Mouse (Mus musculus): ENCODE results near the gene B430306N03Rik.

The B430306N03Rik gene

DNA sequence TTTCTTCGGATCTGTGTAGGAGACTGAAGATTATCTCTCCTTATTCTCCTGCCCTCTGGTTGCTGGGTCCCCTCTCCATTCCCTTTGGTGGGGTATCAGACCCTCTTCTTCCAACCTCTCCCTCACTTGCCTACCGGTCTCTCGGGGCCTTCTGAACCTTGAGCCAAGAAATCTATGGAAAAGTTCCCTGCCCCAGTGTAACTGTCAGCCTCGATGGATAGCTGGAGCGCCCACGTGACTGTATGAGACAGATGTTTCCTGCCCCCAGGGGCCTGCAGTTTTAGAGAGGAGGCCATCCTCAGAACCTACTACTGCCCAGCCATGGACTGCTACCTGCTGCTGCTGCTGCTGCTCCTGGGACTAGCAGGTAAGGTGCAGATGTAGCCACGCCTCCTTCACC is 43.7 kb downstream of the B430306N03Rik start, which contains the start of gene Treml1:
Gene Treml1 (plus strand): TSS at position 301 of the 400 bp plus-strand sequence.
- in situ Hi-C loops (cut with MboI; ENCODE audit: low sequenced_read_pairs): no loop called here

DNA sequence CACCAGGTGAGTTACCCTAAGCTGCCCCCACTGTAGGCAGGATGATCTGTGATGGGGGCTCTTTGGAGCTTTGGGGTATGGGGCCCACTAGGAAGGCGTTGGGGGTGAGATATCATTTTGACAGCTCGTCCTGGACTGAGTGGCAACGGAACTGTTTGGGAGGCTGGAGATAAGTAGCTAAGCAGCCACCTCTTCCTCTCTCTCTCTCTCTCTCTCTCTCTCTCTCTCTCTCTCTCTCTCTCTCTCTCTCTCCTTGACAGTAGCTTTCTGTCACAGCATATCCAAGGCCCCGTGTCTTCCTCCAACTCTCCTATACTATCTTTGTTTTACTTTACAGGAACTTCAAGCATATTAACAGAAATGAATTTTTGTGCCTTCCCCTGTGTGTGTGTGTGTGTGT is 44.5 kb downstream of the B430306N03Rik start:
- in situ Hi-C loops (cut with MboI; ENCODE audit: low sequenced_read_pairs): no loop called here

DNA sequence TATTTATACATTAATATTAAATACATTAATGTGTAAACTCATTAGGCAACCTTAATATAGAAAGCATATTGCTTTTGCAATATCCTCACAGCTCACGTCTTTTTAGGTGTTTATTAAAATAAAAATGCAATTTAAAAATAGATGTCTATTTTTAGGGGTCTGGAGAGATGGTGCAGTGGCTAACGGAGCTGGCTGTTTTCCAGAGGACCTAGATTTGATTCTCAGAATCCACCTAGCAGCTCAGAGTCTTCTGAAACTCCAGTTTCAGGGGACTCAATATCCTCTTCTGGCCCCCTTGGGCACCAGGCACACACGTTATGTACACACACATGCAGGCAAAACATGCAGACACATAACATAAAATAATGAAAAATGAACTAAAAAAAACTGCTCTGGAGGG is 46.4 kb downstream of the B430306N03Rik start:
- in situ Hi-C loops (cut with MboI; ENCODE audit: low sequenced_read_pairs): no loop called here

DNA sequence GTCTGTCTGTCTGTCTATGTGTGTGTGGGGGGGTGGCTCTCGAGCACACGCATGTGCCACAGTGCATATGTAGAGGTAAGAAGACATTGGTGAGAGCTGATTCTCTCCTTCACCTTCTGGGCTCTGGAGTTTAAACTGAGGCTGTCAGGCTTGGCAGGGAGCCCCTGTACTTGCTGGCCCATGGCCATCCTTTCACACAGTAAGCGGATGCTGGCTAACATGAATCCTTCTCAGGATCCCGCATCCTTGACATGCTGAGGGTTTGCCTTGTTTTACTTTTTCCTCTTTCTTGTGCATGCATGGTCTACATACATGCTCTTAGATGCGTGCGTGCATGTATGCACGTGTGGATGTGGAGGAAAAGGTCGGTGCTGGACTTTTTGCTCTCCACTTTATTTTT is 47.0 kb downstream of the B430306N03Rik start:
- in situ Hi-C loops (cut with MboI; ENCODE audit: low sequenced_read_pairs): no loop called here

DNA sequence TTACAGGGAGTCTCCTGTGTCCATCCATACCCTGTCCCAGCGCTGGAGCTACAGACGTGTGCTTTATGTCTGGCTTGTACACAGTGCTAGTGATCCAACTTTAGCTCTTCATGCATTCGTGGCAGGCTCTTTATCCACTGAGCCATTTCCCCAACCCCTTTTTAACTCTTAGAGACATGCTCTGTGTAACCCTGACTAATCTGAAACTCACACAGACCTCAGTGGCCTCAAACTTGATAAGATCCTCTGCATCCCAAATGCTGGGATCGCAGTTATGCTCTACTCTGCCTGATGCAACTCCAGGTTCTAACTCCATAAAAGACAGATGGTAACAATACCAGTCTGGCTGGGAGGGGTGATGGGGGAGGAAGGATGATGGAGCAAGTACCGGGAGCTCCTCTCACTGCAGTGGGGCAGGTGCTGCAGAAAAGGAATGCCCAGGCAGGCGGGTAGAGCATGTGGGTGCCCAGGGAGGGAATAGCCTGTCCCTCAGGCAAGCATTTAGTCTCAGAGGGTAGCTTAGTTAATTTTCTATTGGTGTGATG is 47.6 kb downstream of the B430306N03Rik start:
- in situ Hi-C loops (cut with MboI; ENCODE audit: low sequenced_read_pairs): no loop called here

DNA sequence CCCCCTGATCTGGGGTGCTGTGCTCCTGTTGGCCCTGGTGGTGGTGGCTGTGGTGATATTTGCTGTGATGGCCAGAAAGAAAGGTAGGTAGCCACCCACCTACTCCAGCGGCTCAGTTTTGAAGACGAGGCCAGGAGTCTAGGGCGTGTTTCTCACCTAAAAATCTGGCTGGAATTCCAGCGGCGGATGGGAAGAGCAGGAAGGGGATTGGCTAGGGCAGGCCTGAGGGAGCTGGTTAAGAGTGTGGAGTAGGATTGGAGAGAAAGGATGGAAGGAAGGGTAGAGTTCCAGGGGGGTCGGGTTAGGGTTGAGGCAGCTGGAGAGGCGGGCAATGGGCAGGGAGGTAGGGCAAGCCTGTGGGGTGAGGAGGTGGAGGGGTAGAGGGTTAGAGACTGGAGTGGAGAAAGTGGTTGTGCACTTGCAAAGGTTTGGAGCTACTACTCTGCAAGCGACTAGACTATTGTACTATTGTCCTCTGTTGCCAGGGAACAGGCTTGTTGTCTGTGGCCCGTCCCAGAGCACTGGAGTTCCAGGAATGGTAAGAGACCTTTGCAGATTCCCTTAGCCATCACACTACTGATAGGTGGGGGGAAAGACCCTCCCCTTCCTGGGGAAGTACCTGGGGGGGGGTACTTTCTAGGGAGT is 49.7 kb downstream of the B430306N03Rik start:
- in situ Hi-C loops (cut with MboI; ENCODE audit: low sequenced_read_pairs): no loop called here

DNA sequence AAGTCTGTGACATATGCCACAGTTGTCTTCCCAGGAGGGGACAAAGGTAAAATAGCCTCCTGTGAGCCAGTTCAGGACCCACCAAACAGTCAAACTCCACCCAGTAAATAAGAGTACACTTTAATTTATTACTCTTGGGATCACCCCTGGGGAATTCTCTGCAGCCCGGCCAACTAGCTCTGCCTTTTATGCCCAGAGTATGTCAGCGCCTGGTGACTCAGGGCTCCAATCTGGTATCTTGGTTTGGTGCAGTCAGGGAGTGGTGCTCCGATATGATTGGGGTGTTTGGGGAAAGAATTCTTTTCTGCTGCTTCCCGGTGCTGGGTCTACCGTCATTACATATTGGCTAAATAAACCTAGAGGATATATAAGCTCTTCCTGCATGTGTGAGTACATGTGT is 50.9 kb downstream of the B430306N03Rik start:
- in situ Hi-C loops (cut with MboI; ENCODE audit: low sequenced_read_pairs): no loop called here

DNA sequence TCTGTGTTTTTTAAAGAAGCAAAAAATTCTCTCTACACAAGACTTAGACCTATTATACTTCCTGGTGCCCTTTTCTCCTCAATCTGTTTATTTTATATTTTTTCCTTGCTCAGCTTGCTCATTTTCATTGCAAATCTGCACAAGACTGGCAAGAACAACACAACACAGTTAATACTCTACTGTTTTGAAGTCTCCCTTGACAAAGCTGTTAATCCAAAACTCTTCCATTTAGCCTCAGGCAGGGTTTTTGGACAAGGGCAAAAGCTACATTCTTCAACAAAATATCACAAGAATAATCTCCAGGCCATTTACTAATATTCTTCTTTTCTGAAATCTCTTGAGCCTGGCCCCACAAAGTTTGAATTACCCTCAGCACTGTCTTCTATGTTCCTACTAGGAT is 55.7 kb downstream of the B430306N03Rik start:
- in situ Hi-C loops (cut with MboI; ENCODE audit: low sequenced_read_pairs): no loop called here

DNA sequence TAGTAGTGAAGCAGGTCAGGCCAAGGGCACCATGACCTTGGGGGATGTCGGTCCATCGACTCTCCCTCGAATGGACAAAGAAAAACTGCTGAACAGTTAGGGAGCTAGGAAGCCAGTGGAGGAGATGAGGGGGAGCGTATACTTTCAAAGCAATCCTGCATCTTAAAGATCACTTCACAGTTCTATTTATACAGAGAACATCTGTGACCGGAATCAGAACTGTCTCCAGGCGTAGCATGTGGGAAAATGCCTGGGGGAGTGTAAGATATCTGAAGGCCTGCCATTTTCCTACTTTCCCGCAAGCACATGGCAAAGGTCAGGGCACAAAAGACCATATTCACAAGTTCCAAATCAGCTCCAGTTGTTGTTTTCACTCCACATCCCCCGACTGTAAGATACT is 57.0 kb downstream of the B430306N03Rik start:
- in situ Hi-C loops (cut with MboI; ENCODE audit: low sequenced_read_pairs): no loop called here

DNA sequence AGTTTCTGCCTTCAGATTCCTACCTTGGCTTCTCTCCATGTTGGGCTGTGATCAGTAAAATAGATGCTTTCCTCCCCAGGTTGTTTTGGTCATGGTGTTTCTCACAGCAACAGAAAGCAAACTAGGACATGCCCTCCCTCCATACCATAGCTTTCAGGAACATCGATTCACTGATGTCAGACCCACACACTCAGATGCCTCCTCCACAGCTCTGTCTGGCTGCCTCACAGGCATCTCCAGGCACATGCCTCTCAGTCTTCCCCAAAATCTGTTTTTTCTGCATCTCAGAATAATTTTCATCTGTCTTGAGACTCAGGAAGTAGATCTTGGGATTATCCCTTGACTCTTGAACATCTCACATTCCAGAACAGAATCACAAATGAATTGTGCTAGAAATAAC is 60.2 kb downstream of the B430306N03Rik start:
- in situ Hi-C loops (cut with MboI; ENCODE audit: low sequenced_read_pairs): no loop called here
